Mouse (Mus musculus) hindbrain, postnatal 0 days (tissue): ENCODE results near the gene Jak1. TPM values are rescaled to one million over a fixed set of nuclear protein-coding genes. Genes with fewer than 3 reads are reported as not detected.

Experiments
- ATAC-seq: fragments of 200-750 bp; cut with Nextera tagmentation; 2 replicates; pipeline ENCODE4 v1.8.0; 2017; ENCODE audit warnings: mild to moderate bottlenecking, moderate TSS enrichment, moderate library complexity
- DNase-seq: peaks from one replicate; pipeline ENCODE4 v3.0.0-alpha.2; 2015; ENCODE audit warnings: low spot score
- H3K27ac ChIP-seq: fragments of 300-500 bp; sonication (generic); 2 replicates; pipeline ENCODE4 v1.5.1; 2014; ENCODE audit warnings: mild to moderate bottlenecking
- H3K27me3 ChIP-seq: fragments of 300-500 bp; sonication (generic); 2 replicates; pipeline ENCODE4 v1.6.1; 2014; ENCODE audit warnings: low read length, mixed read lengths; ENCODE audit not compliant: insufficient read depth
- H3K36me3 ChIP-seq: fragments of 300-500 bp; sonication (generic); 2 replicates; pipeline ENCODE4 v1.6.1; 2014; ENCODE audit warnings: low read length, mixed read lengths; ENCODE audit not compliant: insufficient read depth
- H3K4me1 ChIP-seq: fragments of 300-500 bp; sonication (generic); 2 replicates; pipeline ENCODE4 v1.6.1; 2014; ENCODE audit warnings: antibody characterized with exemption, low read length, mixed read lengths; ENCODE audit not compliant: insufficient read depth
- H3K4me2 ChIP-seq: fragments of 300-500 bp; sonication (generic); 2 replicates; pipeline ENCODE4 v1.6.1; 2014; ENCODE audit warnings: low read depth, mild to moderate bottlenecking, low read length, moderate library complexity, mixed read lengths
- H3K4me3 ChIP-seq: fragments of 300-500 bp; sonication (generic); 2 replicates; pipeline ENCODE4 v1.5.1; 2014; ENCODE audit warnings: low read length
- H3K9ac ChIP-seq: fragments of 300-500 bp; sonication (generic); replicated peaks from 2 replicates; pipeline ENCODE4 v1.6.1; 2014; ENCODE audit warnings: mild to moderate bottlenecking, low read length, moderate library complexity, mixed read lengths
- H3K9me3 ChIP-seq: fragments of 300-500 bp; sonication (generic); 2 replicates; pipeline ENCODE4 v1.6.1; 2016; ENCODE audit warnings: low read length, mixed read lengths
- CTCF ChIP-seq: IDR thresholded peaks from 2 replicates; pipeline ENCODE4 v1.5.1; 2016; ENCODE audit warnings: antibody characterized with exemption, control low read depth, low read depth
- WGBS: fragments of 180-500 bp; shearing (Covaris S2); extraction: QIAGEN DNeasy Blood & Tissue Kit; methylation state at CpG from one replicate; pipeline ENCODE4 v1.1.7; 2014; 5-methylcytosine and 5-hydroxymethylcytosine counted together
- polyA plus RNA-seq: library from polyadenylated mRNA; unstranded; fragments of >200 nt; fragmentation: Nextera tagmentation; extraction: Ambion mirVana; gene quantifications from 2 replicates; pipeline ENCODE4 v1.2.1, GENCODE M21; 2015
- total RNA-seq: library from RNA; depleted of rRNA; stranded (reverse); fragments of >200 nt; gene quantifications from 2 replicates; pipeline ENCODE4 v1.2.3, GENCODE M21; 2014

The Jak1 gene
- total and polyA plus RNA-seq, 2 experiments from 2014 or later = 63.1 to 106 TPM

DNA sequence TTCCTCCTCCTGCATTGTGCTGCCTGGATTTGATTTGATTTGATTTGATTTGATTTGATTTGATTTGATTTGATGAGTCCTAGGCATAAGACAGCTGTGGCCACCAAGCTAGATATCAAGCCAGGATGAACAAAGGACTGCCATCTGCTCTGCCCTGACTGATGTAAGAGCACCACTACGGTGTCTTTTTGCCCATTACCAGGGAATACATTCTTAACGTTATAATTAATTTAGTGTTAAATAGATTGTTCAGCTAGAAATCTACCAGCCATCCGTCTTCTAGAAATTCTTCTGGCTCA is 24.3 kb downstream of the Jak1 start:
- WGBS = 39% methylated on average over 3 of the region's 3 CpGs
- peak; percentile 34 for DNase-seq
- TF ChIP-seq CTCF = no peak
- Histone ChIP-seq H3K4me3 (no peak overlapping the region), H3K4me2 (no peak overlapping the region), H3K9me3 (no peaks in the 10 kb centered on the region), H3K9ac (no peak overlapping the region), H3K36me3 (no peaks in the 10 kb centered on the region), H3K27ac (0 out of 2 replicates have a peak overlapping the region, but pooled peaks have one; percentile 8), H3K27me3 (no peaks in the 10 kb centered on the region), H3K4me1 (peaks cover 4% of the 10 kb centered on the region; the same call in 1 of the 2 replicates)
- ATAC-seq = peak; percentile 72

DNA sequence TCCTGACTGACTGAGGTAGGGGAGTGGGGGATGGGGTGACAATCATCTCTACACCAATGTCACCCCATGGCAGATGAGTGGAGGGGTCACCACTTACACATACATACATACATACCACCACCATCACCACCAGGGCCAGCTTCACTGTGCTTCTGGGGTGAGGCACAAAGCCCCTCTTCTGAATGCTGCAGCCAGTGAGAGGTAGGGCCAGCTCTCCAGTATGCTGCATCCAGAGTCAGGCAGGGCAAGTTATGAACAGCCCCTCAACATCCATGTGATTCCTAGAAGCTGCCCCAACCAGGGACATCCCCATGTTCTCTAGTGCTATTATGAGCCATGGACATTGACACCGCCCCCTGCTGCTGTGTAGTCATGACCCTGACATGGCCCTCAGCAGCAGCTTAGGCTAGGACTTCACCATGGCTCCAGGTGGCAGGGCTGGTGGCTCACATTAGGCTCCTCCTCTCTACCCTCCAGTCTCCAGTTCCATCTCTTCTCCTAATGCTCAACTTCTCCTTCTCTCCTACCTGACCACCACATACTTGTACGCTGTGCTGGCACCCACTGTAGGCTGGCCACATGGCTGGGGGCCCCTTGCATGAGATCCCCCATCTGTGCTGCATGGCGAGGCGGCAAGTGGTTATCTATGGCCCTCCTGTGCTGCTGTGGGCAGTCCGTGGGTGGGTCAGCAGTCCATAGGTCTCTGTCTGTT is 24.8 kb downstream of the Jak1 start:
- Histone ChIP-seq H3K4me1 (peaks cover 3% of the 10 kb centered on the region; the same call in 1 of the 2 replicates), H3K9ac (no peak overlapping the region), H3K4me3 (no peak overlapping the region), H3K4me2 (no peak overlapping the region), H3K27me3 (no peaks in the 10 kb centered on the region), H3K36me3 (no peaks in the 10 kb centered on the region), H3K27ac (no peak overlapping the region; the same call in 1 of the 2 replicates), H3K9me3 (no peaks in the 10 kb centered on the region)
- TF ChIP-seq CTCF = no peak
- peak; percentile 64 for ATAC-seq
- no peak for DNase-seq
- 77% methylated on average over 5 of the region's 5 CpGs for WGBS

DNA sequence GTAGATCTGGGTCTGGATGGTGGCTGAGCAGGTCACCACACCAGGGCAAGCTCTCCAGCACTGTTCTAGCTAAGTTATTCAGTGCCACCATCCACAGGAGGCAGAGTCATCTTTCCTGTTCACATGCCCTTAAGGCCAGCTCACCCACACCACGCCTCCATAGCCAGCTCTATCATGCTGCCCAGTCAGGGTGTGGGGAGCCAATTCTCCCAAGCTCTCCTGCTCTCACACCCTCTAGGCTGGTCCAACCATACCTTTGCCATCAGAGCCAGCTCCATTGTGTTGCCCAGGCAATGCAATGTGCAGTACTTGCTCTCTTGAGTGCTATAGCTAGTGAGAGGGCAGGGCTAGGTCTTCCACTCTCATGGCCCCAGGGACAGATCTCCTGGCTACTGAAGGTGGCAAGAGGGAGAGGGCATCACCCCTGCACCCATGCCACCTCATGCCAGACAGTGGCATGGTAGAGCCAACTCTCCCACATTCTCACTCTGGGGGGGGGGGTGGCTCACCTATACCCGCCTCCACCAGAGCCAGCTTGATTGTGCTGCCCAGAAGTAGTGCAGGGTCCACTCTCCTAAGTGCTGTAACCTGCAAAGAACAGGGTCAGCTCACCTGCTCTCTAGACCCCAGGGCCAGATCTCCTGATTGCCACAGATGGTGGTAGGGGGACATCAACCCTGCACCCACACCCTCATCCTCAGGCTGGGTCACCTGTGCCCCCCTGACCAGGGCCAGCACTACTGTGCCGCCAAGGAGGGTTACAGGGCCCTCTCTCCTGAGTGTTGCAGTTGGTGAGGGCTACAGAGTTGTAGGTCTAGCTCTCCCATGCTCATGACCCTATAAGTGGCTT is 25.5 kb downstream of the Jak1 start:
- H3K27me3 ChIP-seq = no peaks in the 10 kb centered on the region
- no peak overlapping the region for H3K4me2 ChIP-seq
- no peaks in the 10 kb centered on the region for H3K4me1 ChIP-seq
- DNase-seq (no peak), ATAC-seq (peak; percentile 53)
- 98% methylated on average over 3 of the region's 3 CpGs for WGBS
- H3K36me3 ChIP-seq = no peaks in the 10 kb centered on the region
- H3K9me3 ChIP-seq = no peaks in the 10 kb centered on the region
- no peak for TF ChIP-seq CTCF
- H3K27ac ChIP-seq = no peak overlapping the region
- H3K9ac ChIP-seq = no peak overlapping the region
- no peak overlapping the region for H3K4me3 ChIP-seq

- H3K9ac ChIP-seq = no peak overlapping the region
- no peak overlapping the region for H3K27ac ChIP-seq
- H3K4me2 ChIP-seq = no peak overlapping the region
- H3K4me3 ChIP-seq = no peak overlapping the region
- no peaks in the 10 kb centered on the region for H3K4me1 ChIP-seq
- TF ChIP-seq CTCF = no peak
- WGBS = 91% methylated on average over 4 of the region's 4 CpGs
- H3K9me3 ChIP-seq = no peaks in the 10 kb centered on the region
- H3K27me3 ChIP-seq = no peaks in the 10 kb centered on the region
- no peak for ATAC-seq
- DNase-seq = no peak
- no peaks in the 10 kb centered on the region for H3K36me3 ChIP-seq
Observed at GRCm38 (mm10) chr4:101238589-101238988, 26.5 kb downstream of the Jak1 start.

GRCm38 (mm10) chr4:101236797-101237196 is 28.3 kb downstream of the Jak1 start:
- Histone ChIP-seq H3K4me3 (no peak overlapping the region), H3K4me1 (no peaks in the 10 kb centered on the region), H3K4me2 (no peak overlapping the region), H3K9ac (no peak overlapping the region), H3K27ac (no peak overlapping the region), H3K9me3 (no peaks in the 10 kb centered on the region), H3K27me3 (no peaks in the 10 kb centered on the region), H3K36me3 (no peaks in the 10 kb centered on the region)
- WGBS = 85% methylated on average over 6 of the region's 6 CpGs
- ATAC-seq (no peak), DNase-seq (no peak)
- no peak for TF ChIP-seq CTCF

DNA sequence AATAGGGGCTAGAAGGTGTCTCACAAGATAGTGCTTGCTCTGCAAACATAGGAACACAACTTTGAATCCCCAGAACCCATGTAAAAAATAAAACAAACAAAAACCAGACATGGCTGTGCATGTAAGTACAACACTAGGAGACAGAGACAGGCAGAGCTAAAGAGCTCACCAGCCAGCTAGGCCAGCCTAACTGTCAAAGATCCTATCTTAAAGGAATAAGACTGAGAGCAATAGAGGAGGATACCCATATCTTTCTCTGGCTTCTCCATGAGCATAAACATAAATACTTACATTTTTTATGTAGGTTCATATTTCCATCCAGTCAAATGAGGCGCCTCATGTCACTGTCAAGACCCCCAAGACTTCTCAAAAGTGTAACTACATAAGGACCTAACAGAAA is 29.1 kb downstream of the Jak1 start:
- no peak for DNase-seq
- Histone ChIP-seq H3K4me1 (no peaks in the 10 kb centered on the region), H3K4me2 (no peak overlapping the region), H3K36me3 (no peaks in the 10 kb centered on the region), H3K27me3 (no peaks in the 10 kb centered on the region), H3K9me3 (no peaks in the 10 kb centered on the region), H3K4me3 (no peak overlapping the region), H3K9ac (no peak overlapping the region), H3K27ac (no peak overlapping the region)
- WGBS = 94% methylated on average over 1 of the region's 1 CpGs
- TF ChIP-seq CTCF = no peak
- ATAC-seq = no peak

DNA sequence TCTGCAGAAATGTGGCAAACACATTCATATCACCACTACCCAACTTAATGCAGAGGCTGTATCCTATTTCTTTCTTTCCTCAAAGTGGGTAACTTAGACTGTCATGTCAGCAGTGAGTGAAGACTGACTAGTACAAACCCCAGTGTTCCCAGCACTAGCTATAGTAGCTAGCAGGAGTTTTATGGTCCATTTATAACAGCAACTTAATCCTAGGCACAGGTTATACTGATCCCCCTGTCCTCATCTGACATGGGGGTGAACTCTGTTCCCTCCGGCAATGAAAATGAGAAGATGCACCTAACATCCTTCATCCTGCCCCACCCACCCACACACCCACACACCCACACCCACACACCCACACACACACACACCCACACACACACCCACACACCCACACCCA is 30.3 kb downstream of the Jak1 start:
- Histone ChIP-seq H3K27ac (no peak overlapping the region), H3K36me3 (no peaks in the 10 kb centered on the region), H3K4me2 (no peak overlapping the region), H3K9ac (no peak overlapping the region), H3K4me3 (no peak overlapping the region), H3K9me3 (no peaks in the 10 kb centered on the region), H3K4me1 (no peaks in the 10 kb centered on the region), H3K27me3 (no peaks in the 10 kb centered on the region)
- ATAC-seq = no peak
- TF ChIP-seq CTCF = no peak
- whole genome bisulfite sequencing = 92% methylated on average over 1 of the region's 1 CpGs
- no peak for DNase-seq
